Mouse (Mus musculus) left cerebral cortex, adult 9 months (tissue): ENCODE measurements around the gene Hus1b.

Experiments
- DNase-seq, 2 experiments: peaks; one replicate each; pipeline ENCODE4 v3.0.0; 2022; ENCODE audit warnings: low spot score in 2 of 2

Hus1b gene

DNA sequence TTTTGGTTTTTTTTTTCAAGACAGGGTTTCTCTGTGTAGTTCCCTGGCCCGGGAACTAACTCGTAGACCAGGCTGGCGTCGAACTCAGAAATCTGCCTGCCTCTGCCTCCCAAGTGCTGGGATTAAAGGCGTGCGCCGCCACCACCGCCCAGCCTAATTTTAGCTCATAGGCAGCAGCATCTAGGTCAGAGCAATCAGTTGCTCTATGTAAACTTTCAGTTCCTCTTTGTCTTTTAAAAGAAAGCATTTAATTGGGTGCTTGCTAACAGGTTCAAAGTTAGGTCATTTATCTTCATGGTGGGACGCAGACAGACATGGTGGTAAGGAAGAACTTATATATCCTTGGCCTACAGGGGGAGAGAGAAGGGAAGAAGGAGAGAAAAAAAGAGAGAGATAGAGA lies 1.6 kb upstream of the Hus1b start:
- DNase-seq = no peak

DNA sequence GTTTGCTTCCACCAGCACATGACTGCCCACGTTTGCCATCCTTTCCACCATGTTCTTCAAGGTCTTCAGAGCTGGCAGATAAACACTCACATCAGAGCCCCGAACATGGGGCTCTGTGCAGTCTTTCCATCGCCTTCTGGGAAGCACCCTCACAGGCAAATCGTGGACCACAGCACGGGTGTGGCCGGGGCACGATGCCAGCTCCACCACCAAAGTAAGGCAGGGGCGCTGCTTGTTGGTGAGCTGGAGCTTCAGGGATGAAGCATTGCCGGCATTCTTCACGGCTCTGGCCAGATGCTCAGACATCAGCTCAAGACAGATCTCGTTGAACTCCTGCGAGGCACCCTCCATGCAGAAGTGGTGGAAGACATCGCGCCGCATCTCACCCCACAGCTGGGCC lies 430 bp downstream of the Hus1b start:
- DNase-seq = no peak

DNA sequence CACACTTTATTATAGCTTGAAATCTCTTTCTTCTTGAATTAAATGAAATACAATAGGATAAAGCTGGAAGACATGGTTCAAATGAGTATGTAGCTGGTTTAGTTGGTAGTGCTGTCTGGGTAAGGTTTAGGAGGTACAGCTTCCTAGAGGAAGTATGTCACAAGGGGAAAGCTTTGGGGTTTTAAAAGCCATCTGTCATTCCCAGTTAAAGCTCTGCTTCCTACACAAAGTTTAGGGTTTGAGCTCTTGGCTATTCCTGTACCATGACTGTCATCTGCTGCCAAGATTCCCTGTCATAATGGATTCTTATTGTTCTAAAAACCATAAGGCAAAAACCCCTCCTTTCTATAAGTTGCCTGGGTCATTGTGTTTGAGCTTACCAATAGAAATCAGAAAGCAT lies 1.8 kb downstream of the Hus1b start:
- no peak for DNase-seq

DNA sequence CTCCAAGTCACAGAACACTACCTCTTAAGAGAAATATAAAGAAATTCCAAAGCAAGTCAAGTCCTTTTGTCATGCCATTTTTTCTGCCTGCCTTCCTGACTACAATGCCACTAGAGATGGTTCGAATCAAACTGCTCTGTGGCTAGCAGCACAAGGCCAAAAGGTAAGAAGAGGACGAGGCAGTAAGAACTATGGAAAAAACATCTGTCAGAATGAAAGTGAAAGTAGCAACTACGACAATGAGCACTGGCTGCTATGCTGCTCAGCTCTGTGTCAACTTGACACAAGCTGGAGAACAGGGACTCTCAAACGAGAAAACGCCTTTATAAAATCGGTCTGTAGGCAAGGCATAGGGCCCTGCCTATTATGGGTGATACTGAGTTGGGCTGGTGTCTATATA lies 14.6 kb downstream of the Hus1b start:
- DNase-seq = no peak

DNA sequence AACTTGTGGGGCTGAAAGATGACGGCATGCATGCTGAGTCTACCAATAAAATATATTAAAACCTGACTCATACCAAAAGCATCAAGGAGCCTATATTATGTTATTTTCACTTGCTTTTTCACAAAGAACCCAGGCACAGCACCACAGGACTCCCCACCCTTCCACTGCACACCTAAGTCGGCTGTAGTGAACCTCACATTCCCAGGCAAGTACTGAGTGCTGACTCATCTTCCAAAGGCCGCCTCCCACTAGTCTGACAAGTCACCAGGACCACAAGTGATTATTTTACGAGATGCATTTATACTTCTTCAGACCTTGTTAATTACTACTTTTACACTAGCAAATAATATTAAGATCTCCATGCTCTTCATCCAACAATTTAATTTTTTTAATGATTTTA lies 15.9 kb downstream of the Hus1b start:
- DNase-seq = no peak

DNA sequence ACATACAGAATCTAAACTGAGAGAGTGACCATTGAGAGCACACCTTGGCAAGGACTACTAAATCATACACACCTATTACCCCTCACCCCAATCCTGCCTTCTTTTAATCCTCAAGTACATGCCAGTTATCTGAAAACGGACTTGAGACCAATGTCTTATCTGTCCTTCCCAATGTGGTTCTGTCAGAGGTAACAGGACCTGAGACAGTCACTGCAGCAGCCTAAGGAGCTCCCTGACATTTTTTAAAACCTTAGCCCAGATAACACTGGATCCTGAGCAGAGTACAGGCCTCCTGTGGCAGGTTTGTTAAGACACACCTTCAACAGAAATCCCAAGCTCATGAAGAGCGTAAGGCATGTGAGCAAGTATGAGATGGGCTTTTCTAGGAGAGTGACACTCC lies 18.4 kb downstream of the Hus1b start:
- DNase-seq = no peak

DNA sequence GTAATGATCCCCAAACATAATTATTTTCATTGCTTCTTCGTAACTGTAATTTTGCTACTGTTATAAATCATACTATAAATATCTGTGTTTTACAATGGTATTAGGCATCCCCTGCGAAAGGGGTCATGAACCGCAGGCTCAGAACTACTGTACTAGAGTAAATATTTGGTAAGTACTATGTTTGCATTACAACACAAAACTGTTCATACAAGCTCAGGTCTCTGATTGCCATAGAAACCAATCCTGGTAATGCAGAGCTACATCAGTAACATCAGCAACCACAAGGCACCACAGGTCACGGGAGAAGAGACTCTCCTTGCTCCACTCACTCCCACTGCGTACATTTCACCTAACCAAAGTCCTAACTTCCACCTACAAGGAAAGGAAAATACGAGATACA lies 23.3 kb downstream of the Hus1b start:
- DNase-seq = no peak

DNA sequence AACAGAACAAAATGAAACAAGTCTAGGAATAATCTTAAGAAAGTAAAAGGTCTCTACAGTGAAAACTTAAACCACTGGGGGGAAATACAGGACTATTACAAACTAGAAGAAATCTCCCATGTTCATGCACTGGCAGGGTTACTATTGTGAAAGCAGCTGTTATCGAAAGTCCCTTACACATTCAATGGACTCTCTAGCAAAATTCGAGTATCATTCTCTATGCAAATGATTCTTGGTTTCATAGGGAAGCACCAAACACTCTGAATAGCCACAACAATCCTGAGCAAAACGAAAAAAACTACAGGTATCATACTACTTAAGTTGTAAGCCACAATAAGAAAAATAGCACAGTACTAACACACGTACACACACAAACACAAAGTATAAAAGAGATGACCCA lies 25.6 kb downstream of the Hus1b start:
- DNase-seq = no peak

DNA sequence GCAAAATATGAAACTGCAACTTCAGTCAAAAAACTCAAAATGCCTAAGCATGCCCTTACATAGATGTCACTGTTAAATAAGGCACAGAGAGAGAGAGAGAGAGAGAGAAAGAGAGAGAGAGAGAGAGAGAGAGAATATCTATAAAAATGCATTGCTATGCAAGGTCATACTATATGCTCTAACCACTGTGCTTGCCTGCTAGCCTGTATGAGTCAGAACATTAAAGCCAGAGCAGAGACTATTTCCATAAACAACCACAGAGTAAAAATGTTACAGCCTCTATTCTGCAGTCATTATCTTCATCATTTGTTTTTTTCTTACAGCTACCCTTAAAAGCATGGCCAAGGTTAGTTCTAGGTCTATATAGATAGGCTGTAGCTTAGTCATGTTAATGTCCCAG lies 33.8 kb downstream of the Hus1b start:
- DNase-seq = no peak

DNA sequence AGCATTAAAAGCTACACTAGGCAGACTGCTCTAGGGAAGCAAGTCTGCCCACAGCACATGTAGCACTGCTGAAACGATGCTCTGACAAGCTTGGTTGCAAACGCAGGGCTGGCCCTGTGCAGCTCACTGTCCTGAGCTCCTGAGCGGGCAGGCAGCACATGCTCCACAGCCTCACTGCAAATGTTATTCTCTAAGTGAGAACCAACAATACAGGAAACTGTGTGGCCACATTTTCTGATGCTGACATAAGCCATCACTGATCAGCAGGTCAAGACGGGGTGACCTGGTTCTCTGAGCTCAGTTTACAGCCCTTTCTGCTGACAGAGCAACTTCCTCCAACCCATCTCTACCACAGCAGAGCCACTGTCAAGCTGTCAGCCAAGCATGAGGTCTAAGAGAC lies 34.5 kb downstream of the Hus1b start:
- DNase-seq = no peak

DNA sequence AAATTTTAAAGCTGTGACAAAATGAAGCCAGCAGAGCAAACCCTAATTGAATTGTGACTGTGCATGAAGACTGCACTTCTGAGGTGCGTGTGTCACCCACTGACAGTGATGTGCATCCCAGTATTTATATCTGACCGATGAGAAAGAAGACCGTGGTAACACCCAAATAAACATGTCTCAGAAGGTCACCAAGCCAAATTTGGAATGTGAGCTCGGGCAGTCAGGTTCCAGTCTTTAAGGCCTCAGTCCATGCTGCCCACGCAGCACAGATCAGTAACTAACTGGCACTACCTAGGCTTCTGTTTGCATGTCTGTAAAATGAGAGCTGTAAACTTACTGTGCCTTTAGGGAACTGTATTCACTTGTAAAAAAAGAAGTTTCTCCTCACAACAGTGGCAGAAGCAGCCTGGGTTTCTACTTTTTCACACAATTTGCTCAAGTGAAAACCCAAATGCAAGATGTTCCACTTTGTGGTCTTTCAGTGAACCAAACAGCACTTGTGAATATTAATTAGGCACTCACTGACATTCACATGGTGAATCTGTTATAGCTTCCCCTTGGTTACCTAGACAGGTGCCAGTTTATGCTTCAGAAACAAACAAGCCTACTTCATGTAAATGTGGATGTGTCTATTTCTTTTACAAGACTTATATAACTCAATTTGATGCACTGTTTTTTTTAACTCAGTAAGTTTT lies 35.5 kb downstream of the Hus1b start:
- no peak for DNase-seq

DNA sequence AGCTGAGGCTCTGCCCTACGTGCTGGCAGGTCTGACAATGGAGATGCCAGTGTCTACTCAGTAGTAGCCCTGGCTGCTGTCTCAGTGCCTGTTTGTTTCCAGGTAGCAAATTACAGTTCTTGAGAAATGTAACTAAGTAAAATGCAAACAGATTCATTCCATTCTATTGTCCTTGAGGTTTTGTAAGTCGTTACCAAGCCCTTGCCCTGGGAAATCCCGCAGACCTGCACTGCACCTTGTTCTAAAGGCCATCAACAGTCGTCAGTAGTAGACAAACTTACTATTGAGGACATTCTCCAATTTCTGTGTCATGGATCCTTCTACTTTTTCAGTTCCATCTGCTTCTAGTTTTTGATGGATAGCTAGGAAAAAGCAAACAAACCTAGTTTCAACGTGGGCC lies 36.7 kb downstream of the Hus1b start:
- no peak for DNase-seq

DNA sequence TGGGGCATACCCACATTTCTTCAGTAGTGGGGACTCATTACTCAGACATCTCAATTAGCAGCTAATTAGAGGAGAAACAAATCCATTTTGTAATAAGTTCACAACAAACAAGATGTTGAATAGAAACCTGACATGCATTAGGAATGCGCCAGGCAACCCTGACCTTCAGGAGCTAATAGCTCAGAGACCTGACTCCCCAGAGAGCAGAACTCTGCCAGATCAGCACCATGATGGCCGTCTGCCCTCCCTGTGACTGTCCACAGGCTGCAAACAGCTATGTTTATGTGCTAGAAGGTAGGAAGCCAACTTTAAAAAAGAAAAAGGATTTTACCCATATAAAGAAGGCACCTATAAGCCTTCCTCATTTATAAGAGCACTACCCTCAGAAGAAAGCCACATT lies 45.3 kb downstream of the Hus1b start:
- no peak for DNase-seq

DNA sequence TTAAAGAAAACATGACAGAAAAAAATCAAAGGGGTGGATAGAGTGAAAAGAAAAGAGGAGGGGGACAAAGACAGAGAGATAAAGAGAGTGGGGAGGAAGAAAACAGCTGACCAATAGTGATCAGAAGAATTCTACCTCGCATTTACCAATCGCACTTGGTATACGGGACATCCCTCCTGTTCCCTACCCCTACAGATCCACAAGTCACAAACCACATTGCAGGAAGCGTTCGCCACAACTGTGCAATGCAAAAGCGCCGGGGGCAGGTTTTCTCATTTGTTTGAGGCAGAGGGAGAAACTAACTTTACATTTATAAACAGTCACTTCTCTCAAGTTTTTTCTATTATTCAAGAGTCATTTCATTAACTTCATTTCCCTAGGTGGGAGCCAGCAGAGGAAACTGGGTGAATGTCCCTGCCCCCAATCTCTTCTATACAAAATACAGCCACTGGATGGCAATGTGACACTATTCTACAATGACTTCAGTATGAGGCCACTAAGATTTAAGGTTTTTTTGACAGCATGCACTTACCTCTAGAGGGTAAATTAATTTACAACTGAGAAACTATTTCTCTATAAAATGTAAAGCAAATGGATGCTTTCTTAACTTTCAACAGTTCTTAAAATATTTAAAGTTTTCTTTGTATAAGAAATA lies 46.0 kb downstream of the Hus1b start:
- no peak for DNase-seq
